Mouse (Mus musculus): ENCODE data around the gene Dnah2.
"Not testable (repeated sequence)": the region's sequence is repeated elsewhere in the genome, so short reads cannot be mapped to it uniquely, and the experiment has no call there.

The Dnah2 gene

GRCm38 (mm10) chr11:69406867-69407723 is 141.8 kb downstream of the Dnah2 start:
- no peak for DNase-seq (ENCODE audit: extremely low spot score)

GRCm38 (mm10) chr11:69406282-69406681 is 142.6 kb downstream of the Dnah2 start:
- no peak for DNase-seq (ENCODE audit: extremely low spot score)

GRCm38 (mm10) chr11:69405397-69406200 is 143.3 kb downstream of the Dnah2 start:
- no peak for DNase-seq (ENCODE audit: extremely low spot score)

GRCm38 (mm10) chr11:69404595-69405396 is 144.1 kb downstream of the Dnah2 start:
- DNase-seq (ENCODE audit: extremely low spot score), result no peak

- no peak for DNase-seq (ENCODE audit: extremely low spot score)
These were observed 145.0 kb downstream of the Dnah2 start for GRCm38 (mm10) chr11:69403691-69404594.

GRCm38 (mm10) chr11:69401987-69402386 is 146.9 kb downstream of the Dnah2 start:
- no peak for DNase-seq (ENCODE audit: extremely low spot score)

- DNase-seq (ENCODE audit: extremely low spot score), result peak; percentile 83
These were observed 147.7 kb downstream of the Dnah2 start for GRCm38 (mm10) chr11:69401210-69401637.

GRCm38 (mm10) chr11:69400083-69400850 is 148.6 kb downstream of the Dnah2 start:
- peak; percentile 27 for DNase-seq (ENCODE audit: extremely low spot score)

- DNase-seq (ENCODE audit: extremely low spot score), result peak; percentile 63
These were observed 149.5 kb downstream of the Dnah2 start for GRCm38 (mm10) chr11:69399201-69400082.

GRCm38 (mm10) chr11:69398486-69399200 is 150.3 kb downstream of the Dnah2 start:
- peak; percentile 45 for DNase-seq (ENCODE audit: extremely low spot score)

GRCm38 (mm10) chr11:69398059-69398458 is 150.9 kb downstream of the Dnah2 start, which contains the start of gene Tmem88:
TSS of gene Tmem88 (minus strand) at chr11:69398234.
- DNase-seq (ENCODE audit: extremely low spot score), result peak; percentile 78

GRCm38 (mm10) chr11:69397581-69398057 is 151.3 kb downstream of the Dnah2 start:
- peak; percentile 60 for DNase-seq (ENCODE audit: extremely low spot score)

GRCm38 (mm10) chr11:69396772-69397171 is 152.1 kb downstream of the Dnah2 start:
- DNase-seq (ENCODE audit: extremely low spot score), result peak; percentile 36

GRCm38 (mm10) chr11:69395634-69396373 is 153.1 kb downstream of the Dnah2 start:
- DNase-seq (ENCODE audit: extremely low spot score), result peak; percentile 98

GRCm38 (mm10) chr11:69395235-69395633 is 153.7 kb downstream of the Dnah2 start, which contains the start of the genes Naa38 and Cyb5d1:
TSS of gene Naa38 (plus strand) at chr11:69395487.
TSS of gene Cyb5d1 (minus strand) at chr11:69395631.
- not testable (repeated sequence) for DNase-seq (ENCODE audit: extremely low spot score)

- DNase-seq (ENCODE audit: extremely low spot score), result peak; percentile 43
These were observed 154.2 kb downstream of the Dnah2 start for GRCm38 (mm10) chr11:69394591-69395167.

Measured in embryo, embryonic 9.5 days (tissue).